Mouse (Mus musculus) gastrocnemius, postnatal 10 days (tissue): ENCODE results near the gene Tmem45a. TPM values are rescaled to one million over a fixed set of nuclear protein-coding genes. Genes with fewer than 3 reads are reported as not detected.

Experiments
- DNase-seq: peaks from one replicate; pipeline ENCODE4 v3.0.0; 2021; ENCODE audit warnings: mixed read lengths
- total RNA-seq, 2 experiments: library from RNA; stranded (reverse); gene quantifications; 2 replicates each; pipeline ENCODE4 v1.2.3; 2021

Gene Tmem45a
- total RNA-seq, 2 experiments from 2014 or later: 13.6 to 15.2 TPM

DNA sequence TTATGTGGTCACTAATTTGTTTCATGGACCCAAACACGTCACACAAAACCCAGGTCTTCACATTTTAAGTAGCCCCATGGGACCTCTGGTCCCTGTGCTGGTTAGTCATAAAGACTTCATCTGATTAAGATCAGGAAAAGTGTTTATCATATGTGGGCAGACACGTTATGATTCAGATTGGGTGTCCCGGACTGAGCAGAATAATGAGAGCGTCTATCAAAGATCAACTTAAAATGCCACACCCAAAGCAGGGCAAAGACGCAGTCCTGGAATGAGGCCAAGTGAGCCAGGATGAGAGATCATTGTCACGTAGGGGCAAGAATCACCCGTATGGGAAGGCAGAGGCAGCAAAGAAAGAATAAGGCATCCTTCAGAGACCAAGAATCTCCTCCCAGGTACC, 87.1 kb downstream of the Tmem45a start:
- DNase-seq: no peak

GRCm38 (mm10) chr16:56795481-56796139, 90.4 kb downstream of the Tmem45a start, which contains the start of gene Adgrg7:
Adgrg7 (minus strand) TSS chr16:56795855.
- no peak for DNase-seq

DNA sequence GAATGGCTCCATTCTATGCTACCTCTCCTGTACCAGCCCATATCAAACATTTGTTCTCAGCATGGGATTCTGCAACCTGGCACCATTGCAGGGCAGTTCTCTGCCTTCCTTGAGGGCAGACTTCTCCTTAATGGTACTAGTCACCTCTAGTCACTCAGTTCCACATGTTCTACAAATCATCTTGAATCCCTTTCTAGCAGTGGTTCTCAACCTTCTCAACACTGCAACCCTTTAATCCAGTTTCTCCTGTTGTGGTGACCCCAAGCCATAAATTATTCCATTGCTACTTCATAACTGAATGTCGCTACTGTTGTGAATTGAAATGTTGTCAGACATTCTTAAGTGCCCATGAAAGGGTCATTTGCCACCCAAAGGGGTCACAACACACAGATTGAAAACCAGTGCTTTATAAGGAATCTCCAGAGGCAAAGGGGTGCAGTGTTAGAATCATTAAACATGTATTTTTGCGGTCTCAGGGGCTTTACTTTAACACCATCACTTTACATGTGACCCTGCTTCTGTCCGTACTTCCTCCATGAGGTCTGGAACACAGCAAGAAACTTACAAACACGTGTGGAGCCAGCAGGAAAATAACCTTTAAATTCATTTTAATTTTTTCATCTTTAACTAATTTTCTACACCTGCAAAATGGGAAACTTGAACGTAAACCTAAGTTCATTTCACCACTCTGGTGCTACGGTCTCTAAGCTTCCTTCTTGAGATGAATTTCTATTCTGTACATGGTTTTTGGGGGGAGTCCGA, 91.4 kb downstream of the Tmem45a start:
- no peak for DNase-seq

DNA sequence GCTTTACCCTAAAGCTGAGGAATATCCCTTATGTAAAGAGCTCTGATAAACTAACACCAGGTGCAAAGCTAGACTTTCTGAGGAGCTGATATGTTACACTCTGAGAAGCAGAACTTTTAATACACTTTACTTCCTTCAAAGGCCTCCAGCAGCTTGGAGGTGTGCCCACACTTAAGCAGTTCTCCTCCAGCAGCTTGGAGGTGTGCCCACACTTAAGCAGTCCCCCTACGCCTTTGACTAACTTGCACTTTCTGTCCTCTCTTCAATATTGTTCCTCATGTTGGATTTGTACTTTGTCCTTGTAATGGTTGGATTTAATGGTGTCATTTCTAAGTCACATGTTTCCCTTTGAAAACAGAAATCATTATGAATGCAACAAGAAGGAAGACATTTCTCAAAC, 92.2 kb downstream of the Tmem45a start:
- DNase-seq: no peak

DNA sequence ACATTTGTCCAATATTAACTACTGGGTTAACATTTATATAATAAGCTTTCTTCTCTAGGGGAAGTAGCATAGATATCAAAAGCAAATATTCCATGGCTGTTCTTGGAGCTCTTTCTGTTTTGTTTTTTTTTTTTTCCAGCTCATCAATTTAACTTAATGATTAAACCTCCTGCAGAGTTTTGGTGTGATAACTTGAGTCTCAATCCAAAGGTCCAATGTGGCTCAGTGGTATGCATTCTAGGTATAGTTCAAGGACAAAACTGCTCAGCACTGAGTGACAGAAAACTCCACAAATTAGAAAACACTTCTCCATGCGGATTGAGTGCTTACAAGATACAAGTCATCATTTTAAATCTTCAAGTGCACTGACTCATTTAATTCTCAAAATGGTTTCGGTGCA, 100.0 kb downstream of the Tmem45a start:
- no peak for DNase-seq

DNA sequence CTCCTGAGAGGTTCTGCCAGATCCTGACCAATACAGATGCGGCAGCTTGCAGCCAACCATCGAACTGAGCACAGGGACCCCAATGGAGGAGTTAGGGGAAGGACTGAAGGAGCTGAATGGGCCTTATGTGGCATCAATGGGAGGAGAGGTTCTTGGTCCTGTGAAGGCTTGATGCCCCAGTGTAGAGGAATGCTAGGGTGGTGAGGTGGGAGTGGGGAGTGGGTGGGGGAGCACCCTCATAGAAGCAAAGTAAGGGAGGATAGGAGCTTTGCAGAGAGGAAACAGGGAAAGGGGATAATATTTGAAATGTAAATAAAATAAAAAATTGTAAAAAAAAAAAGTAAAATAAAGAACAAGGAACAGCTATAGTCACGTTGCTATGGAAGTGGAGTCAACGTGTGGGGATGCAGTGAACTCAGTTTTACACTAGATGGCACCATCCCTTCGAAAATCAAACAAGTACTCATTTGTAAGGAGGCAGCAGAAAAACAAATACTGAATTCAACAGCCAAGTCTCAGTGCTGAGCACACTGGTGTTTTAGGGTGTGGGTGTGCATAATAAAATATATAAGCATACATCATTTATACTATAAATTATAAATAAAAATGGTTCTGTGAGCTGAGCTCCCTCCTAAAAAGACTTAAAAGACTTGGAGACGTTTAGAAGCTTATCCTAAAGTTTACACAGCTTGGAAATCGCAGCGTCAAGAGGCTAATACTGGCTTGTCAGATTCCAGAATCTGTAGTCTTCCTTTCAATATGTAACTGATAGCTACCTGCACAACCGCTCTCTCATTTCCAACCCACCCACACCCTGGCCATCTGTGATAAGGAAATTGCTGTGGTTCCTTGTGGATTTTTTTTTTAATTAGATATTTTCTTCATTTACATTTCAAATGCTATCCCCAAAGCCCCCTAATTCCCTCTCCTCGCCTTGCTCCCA, 114.5 kb downstream of the Tmem45a start:
- peak; percentile 11 for DNase-seq

Other genes starting within 250 kb of the Tmem45a start
- gene Tfg, start 168.7 kb downstream of the Tmem45a start, total RNA-seq: 10 to 100 TPM; 50.4 to 57.6 TPM
- gene Adgrg7, start 90.3 kb downstream of the Tmem45a start, total RNA-seq: not detected
- not detected for gene Lnp1, start 41.9 kb upstream of the Tmem45a start, total RNA-seq
- not detected for gene Tmem45a2, start 185.2 kb upstream of the Tmem45a start, total RNA-seq
- gene Tomm70a, start 235.5 kb upstream of the Tmem45a start, total RNA-seq: 10 to 100 TPM; 39.7 to 40.4 TPM